Mouse (Mus musculus) T-helper 17 cell (primary cell): Measurements from ENCODE around the gene Mgme1.

Experiments
- in situ Hi-C, 2 experiments: fragments of 300-600 bp; cut with MboI, MseI; formaldehyde crosslinking; loops; 1 replicate in 1 of 2; 2 replicates in 1 of 2; pipeline ENCODE4 v1.15.1; 2025; ENCODE audit warnings: high pct_unique_total_duplicates in 2 of 2

The Mgme1 gene

GRCm38 (mm10) chr2:144295145-144295735, 24.8 kb downstream of the Mgme1 start:
- in situ Hi-C loops, result no loop called here

DNA sequence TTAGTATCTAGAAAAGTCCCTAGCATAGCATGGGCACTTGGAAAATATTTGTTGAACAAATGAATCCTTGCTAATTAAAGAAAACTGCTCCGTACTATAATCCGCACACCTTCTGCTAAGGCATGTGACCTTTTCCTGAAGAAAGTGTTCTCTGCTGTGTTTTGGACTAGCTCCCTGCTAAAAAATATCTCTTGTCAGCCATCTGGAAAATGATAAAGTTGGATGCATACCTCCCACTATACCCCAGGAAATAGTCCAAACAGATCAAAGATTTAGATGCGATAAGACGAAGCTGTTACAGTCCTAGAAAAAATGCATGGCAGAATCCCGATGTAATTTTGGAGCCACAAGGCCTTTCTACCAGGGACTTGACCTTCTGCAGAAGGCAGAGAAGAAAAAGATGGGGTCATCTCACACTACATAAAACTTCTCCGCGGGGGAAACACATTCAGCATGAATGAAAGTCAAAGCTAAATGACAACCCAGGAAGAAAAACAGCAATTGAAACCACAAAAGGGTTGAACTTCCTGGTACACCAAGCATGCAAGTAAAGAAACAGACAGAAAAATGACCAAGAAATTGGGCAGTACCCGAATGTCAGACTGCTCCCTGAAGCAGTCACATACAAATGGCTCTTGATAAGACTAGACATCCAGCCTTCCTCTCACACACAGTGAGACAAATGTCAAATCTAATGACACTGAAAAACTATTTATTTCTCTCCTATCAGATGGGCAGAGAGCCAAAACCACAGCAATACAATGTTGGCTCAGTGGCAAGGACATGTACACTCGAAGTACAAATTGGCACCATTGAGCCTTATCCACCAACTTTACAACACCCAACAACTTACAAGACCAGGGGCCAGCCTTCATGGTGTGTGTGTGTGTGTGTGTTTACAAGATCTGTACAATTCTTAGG, 29.5 kb downstream of the Mgme1 start:
- in situ Hi-C loops, result loop anchor here in 1 of 2 experiments (10.0 kb wide), 1 partner anchor 575 kb away; no protein-coding TSS in a partner anchor

GRCm38 (mm10) chr2:144301101-144301500, 30.6 kb downstream of the Mgme1 start:
- in situ Hi-C loops, result loop anchor here in 1 of 2 experiments (10.0 kb wide), 1 partner anchor 574 kb away; no protein-coding TSS in a partner anchor

- in situ Hi-C loops, result loop anchor here in 1 of 2 experiments (10.0 kb wide), 1 partner anchor 569 kb away; no protein-coding TSS in a partner anchor
Observed at GRCm38 (mm10) chr2:144305721-144306294, 35.3 kb downstream of the Mgme1 start.

DNA sequence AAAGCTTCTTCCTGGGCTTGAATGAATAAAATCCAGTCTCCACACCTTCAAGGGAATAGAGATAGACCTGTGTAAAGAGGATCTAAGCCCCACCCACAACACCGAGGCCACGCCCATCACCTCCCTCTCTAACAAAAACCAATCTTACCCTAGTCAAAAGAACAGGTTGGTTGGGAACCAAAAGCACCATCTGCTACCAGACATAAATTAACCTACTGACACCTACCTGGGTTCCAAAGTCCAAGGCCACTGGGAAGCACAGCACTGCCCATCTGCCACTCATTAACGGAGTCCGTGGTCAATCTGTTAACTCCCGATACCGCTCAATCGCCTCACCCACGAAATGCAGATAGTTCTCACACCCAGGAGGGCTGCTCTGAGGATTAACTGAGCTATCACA, 38.1 kb downstream of the Mgme1 start:
- in situ Hi-C loops, result loop anchor here in 1 of 2 experiments (10.0 kb wide), 1 partner anchor 566 kb away; no protein-coding TSS in a partner anchor

- in situ Hi-C loops, result no loop called here
Observed at GRCm38 (mm10) chr2:144310273-144310672, 39.8 kb downstream of the Mgme1 start.

DNA sequence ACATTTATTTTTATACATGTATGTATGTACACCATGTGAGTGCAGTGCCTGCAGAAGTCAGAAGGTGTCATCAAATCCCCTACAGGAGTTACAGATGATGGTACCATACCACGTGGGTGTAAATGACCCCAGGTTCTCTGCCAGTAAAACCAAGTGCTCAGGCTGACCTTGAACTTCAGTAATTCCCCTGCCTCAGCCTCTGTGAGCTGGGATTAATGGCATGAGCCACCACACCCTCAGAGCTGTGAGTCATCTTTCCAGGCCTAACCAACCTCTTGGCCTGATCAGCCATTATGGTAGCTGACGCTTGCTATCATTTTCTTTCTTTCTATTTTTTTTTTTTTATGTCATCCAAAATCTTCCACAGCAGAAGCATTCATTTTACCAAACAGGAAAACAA, 40.9 kb downstream of the Mgme1 start:
- in situ Hi-C loops, result no loop called here

- in situ Hi-C loops, result no loop called here
Observed at GRCm38 (mm10) chr2:144324218-144324617, 53.8 kb downstream of the Mgme1 start.

DNA sequence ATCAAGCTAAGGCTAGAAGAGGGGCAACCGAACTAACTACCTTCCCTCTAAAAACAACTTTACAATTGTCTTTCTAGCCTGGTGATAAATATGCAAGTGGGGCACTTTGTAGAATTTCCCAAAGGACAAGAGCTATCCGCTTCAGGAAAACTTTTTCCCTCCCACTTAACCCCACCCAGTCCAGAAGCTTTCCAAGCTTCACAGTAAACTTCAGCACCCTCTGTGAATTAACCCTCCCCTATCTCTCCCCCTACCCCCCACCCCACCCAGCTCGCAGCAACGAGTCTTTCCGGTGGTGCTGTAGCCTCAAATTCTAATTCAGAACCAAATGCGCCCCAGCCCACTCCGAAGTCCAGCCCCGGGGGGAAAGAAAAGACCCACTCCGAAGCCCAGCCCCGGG, 59.0 kb downstream of the Mgme1 start:
- in situ Hi-C loops, result no loop called here

GRCm38 (mm10) chr2:144329937-144330336, 59.5 kb downstream of the Mgme1 start:
- in situ Hi-C loops, result loop anchor here in 1 of 2 experiments (10.0 kb wide), 1 partner anchor 795 kb away; no protein-coding TSS in a partner anchor

DNA sequence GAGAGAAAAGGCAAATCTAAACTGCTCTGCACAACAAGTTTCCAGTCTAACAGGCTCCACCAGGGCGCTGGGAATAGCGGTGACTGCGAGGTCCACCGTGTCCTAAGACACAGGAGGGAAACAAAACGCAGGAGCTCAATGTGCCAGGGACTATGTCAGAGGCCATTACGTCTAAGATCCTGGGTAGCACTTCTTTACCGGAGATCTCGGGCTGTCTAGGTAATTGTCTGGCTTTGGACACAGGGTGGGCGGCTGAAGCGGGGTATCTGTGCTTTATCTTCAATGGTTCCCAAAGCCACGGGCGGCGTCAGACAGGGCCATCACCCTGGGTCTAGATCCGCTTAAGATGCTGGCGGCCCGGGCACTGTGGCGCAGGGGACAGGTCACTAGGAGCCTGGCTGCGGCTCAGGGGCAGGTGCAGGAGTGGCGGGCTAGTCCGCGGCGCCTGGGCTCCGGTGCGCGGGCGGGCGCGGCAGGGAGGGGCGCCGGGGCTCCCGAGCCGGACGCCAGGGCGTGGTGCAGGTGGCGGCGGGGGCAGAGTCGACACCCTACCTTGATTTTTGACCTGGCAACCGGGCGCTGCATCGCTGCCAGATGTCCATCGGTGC, 60.0 kb downstream of the Mgme1 start:
- in situ Hi-C loops, result loop anchor here in 1 of 2 experiments (10.0 kb wide), 1 partner anchor 796 kb away; no protein-coding TSS in a partner anchor
